Mouse (Mus musculus) E14TG2a.4 (cell line): Measurements from ENCODE around the gene Zmat5.

Experiments used
- CTCF ChIP-seq: conservative IDR thresholded peaks from 2 replicates; pipeline ENCODE4 v1.5.1; 2014; ENCODE audit warnings: low read length
- POU5F1 ChIP-seq: IDR thresholded peaks from 2 replicates; pipeline ENCODE4 v1.6.1; 2014; ENCODE audit warnings: low read length, borderline replicate concordance

DNA sequence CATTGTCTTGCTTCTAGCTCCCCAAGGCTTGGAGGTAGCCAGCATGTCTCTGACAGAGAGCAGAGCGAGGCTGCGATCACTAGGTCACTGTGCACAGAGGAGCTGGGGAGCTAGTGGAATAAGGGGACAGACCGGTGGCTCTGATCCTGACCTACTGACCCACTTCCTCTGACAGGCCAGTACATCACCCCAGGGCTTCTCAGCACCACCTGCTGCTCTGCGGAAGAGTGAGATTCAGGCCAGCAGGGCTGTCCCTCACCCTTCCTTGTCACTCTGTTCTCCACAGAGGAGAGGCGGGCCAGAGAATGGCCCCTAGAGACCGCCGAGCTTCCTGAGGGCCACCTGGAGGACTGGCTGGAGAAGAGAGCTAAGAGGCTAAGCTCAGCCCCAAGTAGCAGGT is 27.3 kb downstream of the Zmat5 start:
- no peak for TF ChIP-seq CTCF
- TF ChIP-seq POU5F1 = no peak
